Mouse (Mus musculus) right cerebral cortex, postnatal 25 days (tissue): Measurements from ENCODE around the gene Tceanc2.
"Not testable (repeated sequence)": the region's sequence is repeated elsewhere in the genome, so short reads cannot be mapped to it uniquely, and the experiment has no call there.

ENCODE experiments used
- DNase-seq: peaks from one replicate; pipeline ENCODE4 v3.0.0; 2022

Tceanc2 gene

GRCm38 (mm10) chr4:107126891-107127524 is 51.9 kb downstream of the Tceanc2 start:
- DNase-seq = no peak

GRCm38 (mm10) chr4:107126389-107126788 is 52.5 kb downstream of the Tceanc2 start:
- no peak for DNase-seq

GRCm38 (mm10) chr4:107125101-107125500 is 53.8 kb downstream of the Tceanc2 start:
- no peak for DNase-seq

GRCm38 (mm10) chr4:107124376-107124775 is 54.5 kb downstream of the Tceanc2 start:
- DNase-seq = peak; percentile 21

- DNase-seq = no peak
These were observed 57.6 kb downstream of the Tceanc2 start for GRCm38 (mm10) chr4:107121165-107121943.

- DNase-seq = no peak
These were observed 58.2 kb downstream of the Tceanc2 start for GRCm38 (mm10) chr4:107120676-107121075.

- no peak for DNase-seq
These were observed 59.9 kb downstream of the Tceanc2 start for GRCm38 (mm10) chr4:107119056-107119455.

- DNase-seq = no peak
These were observed 61.1 kb downstream of the Tceanc2 start for GRCm38 (mm10) chr4:107117741-107118385.

GRCm38 (mm10) chr4:107114278-107114677 is 64.6 kb downstream of the Tceanc2 start:
- no peak for DNase-seq

- DNase-seq = not testable (repeated sequence)
These were observed 69.7 kb downstream of the Tceanc2 start for GRCm38 (mm10) chr4:107109181-107109580.

GRCm38 (mm10) chr4:107108291-107108731 is 70.6 kb downstream of the Tceanc2 start:
- no peak for DNase-seq

GRCm38 (mm10) chr4:107106777-107107176 is 72.1 kb downstream of the Tceanc2 start:
- DNase-seq = no peak

- DNase-seq = no peak
These were observed 76.7 kb downstream of the Tceanc2 start for GRCm38 (mm10) chr4:107102220-107102619.

- no peak for DNase-seq
These were observed 80.0 kb downstream of the Tceanc2 start for GRCm38 (mm10) chr4:107098791-107099525.

- DNase-seq = no peak
These were observed 80.5 kb downstream of the Tceanc2 start for GRCm38 (mm10) chr4:107098375-107098774.

- DNase-seq = no peak
These were observed 81.0 kb downstream of the Tceanc2 start for GRCm38 (mm10) chr4:107097871-107098270.

- DNase-seq = no peak
These were observed 82.0 kb downstream of the Tceanc2 start, which contains the start of gene Cdcp2 for GRCm38 (mm10) chr4:107096841-107097373. Gene Cdcp2 (plus strand): TSS chr4:107096891.

GRCm38 (mm10) chr4:107096043-107096442 is 82.9 kb downstream of the Tceanc2 start:
- DNase-seq = no peak

GRCm38 (mm10) chr4:107094484-107095187 is 84.3 kb downstream of the Tceanc2 start:
- no peak for DNase-seq

GRCm38 (mm10) chr4:107091696-107092095 is 87.2 kb downstream of the Tceanc2 start:
- no peak for DNase-seq

- peak; percentile 74 for DNase-seq
These were observed 94.1 kb downstream of the Tceanc2 start for GRCm38 (mm10) chr4:107084858-107085257.

GRCm38 (mm10) chr4:107084343-107084742 is 94.6 kb downstream of the Tceanc2 start:
- DNase-seq = peak; percentile 17
